Mouse (Mus musculus): ENCODE results near the gene Msx2.

Msx2 gene

DNA sequence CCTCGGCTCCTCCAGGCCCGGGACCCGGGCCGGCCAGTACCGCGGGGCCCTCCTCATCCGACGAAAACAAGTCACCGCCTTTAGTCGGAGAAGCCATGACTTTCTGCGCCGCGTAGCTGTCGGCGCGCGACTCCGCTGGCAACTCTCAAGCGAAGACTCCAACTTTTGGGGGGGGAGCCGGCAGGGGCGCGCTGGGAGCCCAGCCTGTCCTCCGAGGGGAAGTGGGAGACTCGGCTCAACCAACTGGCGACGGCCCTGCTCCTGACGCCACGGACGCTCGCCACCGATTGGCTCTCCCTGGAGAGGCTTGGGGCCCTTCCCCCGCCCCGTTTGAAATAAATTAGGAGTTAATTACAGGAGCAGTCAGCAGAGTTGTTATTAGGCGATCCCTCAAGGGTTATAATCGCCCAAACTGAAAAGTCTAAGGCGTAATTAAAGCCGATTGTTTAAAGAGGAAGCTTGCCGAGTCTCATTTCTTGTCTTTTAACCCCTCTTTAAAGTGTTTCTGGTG is at the start of gene Msx2:
Gene Msx2 (minus strand): TSS at position 461 of the 511 bp plus-strand sequence.
- peak; percentile 66 for DNase-seq

DNA sequence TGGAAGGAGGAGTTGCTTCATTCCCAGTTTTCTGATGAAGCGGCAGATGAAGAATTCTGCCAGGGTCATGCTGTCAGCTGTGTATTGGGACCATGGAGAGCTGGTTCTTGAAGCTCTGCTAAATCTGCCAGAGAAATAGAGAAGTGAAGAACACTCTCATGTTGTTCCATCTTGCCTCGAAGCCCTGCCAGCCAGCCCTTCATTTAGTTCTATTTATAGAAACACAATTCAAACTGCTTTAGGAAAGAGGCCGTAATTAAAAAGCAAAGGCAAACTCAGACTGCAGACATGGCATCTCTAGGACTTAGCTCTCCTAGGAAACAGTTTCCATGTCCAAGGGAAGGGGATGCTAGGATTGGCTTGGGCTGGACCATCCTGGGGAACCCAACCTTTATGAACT is 48.6 kb upstream of the Msx2 start:
- DNase-seq: no peak

DNA sequence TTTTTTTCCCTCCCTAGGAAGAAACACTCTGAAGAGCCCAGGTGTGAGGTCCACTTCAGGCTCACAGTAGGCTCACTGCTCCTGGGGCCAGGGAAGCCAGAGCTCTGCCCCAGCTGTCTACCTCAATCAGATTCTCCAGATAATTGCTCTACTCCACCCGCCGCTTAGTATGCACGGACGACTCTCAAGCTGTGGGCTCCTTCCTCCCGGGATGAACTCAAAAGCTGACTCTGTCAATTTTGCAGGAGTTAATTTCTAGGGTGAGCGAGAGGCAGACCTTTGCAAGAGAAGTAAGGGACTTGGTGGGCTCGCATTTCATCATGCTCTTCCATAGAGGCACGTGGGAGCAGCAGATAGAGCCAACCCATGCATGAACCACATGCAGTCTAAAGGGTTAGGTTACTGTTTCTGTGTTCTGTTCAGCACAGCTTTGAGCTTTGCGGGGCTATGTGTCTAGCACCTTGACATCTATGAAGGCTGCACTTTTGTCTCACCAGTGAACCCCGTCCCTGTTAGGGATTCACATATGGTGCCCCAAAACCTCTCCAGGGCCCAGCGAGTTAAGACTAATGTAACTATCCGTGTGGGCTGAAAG is 47.6 kb upstream of the Msx2 start:
- DNase-seq: no peak

DNA sequence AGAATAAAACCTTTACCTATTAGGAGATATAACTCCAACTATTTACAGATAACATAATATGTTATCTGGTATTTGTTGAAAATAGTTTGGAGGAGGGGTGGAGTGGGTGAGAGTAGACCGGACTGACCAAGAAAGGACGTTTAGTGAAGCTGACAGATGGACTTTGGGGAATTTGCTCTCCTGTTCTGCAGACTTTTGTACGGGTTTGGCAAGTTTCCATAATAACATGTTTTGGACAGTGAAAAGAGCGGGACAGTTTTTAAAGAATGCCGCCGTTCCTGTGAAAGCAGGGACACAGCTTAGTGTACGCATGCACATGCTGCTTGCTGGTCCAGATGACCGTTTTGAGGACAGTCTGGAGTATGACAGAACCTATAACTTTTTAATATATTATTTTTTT is 46.9 kb upstream of the Msx2 start:
- DNase-seq: no peak

DNA sequence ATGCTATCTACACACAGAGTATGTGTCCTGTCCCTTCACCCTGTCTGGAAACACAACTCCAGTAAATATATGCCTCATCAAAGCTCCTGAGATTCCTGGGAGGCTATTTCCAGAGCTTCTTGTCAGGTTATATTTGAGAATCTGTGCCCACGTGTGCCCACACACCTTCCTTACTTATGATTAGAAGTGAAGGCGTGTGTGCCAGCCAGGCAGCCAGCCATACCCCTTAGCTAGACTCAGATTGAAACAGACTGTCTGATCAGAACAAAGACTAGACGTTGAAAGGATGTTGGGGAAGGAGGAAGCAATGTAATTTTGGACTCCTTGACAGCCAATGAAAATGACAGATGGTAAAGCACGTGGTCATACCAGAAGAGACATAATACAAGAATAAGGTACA is 45.4 kb upstream of the Msx2 start:
- no peak for DNase-seq

DNA sequence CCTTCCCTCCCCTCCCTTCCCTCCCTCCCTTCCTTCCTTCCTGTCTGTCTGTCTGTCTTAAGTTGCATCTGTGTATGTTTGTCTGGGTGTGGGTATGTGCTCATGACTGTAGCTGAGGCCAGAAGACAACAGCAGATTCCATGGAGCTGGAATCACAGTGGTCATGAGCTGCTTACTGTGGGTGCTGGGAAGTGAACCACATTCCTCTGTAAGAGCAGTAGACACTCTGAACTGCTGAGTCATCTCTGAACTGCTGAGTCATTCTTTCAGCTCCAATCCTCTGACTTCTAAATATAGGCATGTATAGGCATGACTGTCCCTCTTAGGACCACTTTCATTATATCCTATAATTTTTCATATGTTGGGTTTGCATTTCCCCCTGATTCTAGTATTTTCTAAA is 41.7 kb upstream of the Msx2 start:
- no peak for DNase-seq

DNA sequence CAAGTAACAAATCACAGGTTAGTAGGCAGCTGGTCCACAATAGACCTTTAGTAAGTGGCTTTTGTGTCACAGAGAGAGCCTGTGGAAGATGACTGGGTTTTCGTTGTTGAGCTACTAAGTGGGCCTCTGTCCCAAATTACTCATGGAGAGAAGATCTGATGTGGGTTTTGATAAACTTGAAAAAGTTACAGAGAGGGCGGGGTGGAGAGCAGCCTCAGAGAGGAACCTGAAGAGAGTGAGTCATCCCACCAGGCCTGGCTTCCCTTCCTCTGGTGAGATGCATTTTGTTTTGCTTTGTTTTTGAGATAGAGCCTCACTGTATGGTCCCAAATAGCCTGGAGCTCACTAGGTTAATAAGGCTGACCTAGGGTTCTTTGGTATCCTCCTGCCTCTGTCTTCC is 38.5 kb upstream of the Msx2 start:
- no peak for DNase-seq

DNA sequence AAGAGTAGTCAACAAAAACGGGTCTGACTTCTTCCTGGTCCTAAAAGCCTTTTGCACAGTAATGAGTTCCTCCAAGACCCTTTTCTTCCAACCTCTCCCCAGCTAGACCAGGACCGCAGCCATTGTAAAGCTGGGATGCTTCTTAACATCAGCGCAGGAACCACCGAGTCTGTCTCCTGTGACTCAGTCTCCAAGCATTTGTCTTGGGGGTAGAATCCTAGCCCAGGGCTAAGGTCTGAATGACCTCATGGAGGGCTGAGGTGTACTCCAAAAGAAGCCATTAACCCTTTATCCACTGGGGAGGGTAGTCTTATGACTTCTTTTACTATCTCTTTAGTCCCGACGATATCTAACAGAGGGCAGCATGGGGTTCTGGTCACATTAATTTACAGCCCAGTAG is 29.5 kb upstream of the Msx2 start:
- DNase-seq: no peak

DNA sequence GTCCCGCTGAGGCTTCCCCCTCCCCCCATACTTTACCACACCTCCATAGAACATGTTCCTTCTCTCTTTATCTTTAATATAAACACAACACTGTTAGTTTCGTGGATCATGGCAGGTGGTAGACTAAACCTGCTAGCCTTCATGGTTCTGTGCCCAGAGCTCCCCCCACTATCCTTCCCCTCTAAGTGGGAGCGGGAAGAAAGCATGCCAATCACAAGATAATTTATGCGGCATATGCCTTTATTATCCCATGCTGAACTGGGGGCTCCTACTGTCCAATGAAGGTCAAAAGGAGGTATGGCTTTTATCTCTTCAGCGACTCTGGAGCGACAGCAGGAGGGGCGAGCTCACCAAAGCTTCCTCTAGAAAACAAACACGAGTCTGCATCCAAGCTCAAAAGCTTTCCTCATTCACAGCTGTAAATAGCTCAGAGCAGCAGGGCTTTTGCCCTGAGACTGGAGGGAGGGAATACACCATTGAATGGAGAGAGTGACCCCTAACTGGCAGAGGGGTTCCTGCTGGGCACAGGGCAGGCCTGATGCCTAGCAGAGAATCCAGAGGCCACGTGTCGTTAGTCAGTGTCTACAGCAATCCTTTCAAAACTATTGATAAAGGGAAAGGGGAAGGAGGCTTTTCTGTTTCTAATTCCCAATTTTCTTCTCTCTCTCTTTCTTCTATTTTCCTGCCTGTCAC is 28.8 kb upstream of the Msx2 start:
- no peak for DNase-seq

DNA sequence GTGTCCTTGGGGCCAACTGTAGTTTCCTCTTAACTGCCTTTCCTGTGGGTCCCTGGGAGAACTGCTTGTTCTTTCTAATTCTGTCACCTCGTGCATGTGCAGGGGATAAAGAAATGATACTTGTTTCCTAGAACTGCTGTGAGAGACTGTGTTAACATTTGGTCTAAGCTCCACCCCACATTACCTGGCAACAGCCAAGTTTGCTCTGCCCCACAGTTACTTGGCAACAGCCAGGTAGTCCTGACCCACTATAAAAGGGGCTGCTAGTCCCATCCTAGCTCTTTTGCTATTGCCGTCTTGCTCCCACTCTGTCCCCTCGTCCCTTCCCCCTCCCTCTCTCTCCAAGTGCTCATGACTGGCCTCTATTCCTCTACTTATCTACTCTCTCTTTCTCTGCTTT is 28.2 kb upstream of the Msx2 start:
- no peak for DNase-seq

DNA sequence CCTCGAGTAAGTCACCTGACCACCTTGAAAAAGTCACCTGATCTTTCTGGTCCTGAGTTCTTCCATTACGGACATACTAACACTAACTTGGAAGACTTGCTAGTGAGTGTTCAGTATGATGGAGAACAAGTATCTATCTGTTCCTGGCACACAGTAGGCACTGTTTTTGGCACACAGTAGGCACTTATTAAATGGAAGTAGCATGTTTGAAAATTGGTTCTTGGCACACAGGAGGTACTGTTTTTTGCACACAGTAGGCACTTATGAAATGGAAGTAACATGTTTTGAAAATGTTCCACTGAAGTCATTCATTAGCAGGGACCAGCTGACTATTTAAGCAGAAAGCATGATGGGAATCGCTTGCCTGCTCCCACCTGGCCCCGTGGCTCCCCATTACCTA is 13.6 kb upstream of the Msx2 start:
- no peak for DNase-seq

DNA sequence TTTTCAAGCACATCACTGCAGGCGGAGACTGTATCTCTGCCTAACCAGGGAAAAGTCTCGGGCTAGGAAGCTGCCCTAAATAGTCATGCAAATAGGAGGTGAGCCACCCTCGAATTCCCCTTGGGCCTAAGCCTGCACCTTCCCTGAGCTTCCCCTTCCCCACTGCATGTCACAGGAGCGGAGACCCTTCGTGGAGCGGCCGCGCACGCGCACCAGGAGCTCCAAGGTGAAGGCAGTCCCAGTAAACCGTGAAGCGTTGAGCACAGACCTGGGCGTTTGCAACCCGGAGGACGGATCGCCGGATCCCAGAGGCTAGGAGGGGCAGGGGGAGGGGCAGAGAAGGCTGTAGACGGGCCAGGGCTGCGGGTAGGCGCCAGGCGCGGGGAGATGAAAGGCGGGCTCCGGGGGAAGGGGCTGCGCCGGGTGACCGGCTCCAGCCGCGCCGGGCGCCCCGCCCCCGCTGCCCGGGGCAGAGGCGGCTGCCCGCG is 2.9 kb upstream of the Msx2 start:
- peak; percentile 16 for DNase-seq

DNA sequence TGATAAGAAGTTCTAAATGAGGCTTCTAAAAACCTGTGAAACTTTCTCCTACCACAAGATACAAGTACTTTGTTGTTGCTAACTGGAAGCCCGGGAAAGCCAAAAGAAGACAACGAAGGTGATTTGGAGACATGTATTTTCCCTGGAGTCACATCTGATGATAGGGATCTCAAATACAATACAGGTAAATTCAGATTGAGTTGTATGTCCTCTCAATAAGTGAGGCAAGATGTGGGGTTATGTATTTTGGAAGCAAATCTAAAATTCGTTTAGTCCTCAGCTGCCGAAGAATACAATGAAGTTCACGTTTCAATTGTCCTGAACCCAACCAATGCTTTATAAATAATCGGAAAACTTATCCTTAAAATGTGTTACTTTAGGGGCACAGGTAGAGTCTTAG is 1.6 kb upstream of the Msx2 start:
- DNase-seq: no peak

DNA sequence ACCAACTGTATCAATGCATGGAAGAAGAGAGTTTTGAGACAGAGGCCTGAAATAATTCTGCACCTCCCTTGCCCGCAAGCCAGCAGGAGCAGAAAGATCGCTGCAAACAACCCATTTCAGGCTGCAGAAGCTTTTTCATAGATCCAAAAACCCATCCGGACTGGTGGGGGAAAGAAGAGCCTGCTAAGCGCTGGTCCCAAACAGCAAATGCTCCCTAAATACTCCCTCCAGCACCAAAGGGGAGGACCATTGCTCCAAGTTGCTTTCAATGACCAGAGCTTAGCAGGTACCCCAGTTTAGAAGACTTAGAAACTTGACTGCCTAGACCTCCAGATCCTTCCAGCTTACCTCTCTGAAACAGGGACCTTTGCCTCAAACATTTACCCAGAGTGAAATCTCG is 1.1 kb upstream of the Msx2 start:
- no peak for DNase-seq

DNA sequence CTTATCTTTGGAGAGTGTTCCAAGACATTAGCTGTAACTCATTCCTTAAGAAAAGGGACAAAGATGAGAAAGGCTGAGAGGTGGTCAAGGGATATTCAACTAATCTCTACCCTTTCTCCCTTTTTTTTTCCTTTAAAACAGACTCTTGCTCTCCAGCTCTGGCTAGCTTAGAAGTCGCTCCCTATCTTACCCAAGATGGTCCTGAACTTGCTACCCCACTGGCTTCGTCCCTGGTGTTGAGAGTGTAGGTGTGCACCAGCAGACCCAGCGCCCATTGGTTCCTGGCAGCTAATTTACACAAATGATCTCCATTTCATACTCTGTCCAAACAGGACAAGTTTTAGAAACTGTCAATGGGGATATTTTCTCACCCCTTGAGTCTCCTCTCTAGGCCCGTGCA is 417 bp upstream of the Msx2 start:
- DNase-seq: no peak

DNA sequence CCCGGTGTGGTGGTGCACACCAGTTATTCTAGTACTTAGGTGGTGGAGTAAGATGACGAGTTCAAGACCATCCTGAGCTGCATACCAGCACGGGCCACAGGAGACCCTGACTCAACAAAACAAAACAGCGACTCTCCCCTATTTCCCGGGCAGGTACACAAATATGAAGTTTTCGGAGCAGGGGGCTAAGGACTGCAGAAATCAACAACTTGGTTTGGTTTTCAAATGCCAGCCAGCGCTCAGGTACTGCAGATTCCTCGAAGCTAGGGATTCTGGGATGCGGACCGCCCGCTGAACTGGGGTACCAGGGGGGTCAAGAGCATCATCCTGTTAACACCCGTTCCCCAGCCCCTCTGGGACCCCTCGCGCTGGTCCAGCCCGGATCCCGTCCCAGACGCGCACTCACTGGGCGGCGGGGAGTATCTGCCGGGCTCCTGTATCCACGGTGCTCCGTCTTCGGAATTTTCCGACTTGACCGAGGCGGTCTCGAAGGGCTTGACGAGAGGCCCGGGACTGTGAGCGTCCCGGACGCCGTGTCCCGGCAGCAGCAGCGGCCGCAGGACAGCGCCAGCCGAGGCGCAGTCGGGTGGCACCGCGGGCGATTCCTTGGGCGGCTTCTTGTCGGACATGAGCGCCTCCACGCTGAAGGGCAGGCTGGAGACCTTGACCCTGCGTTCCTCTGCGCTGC is 804 bp downstream of the Msx2 start:
- DNase-seq: no peak

DNA sequence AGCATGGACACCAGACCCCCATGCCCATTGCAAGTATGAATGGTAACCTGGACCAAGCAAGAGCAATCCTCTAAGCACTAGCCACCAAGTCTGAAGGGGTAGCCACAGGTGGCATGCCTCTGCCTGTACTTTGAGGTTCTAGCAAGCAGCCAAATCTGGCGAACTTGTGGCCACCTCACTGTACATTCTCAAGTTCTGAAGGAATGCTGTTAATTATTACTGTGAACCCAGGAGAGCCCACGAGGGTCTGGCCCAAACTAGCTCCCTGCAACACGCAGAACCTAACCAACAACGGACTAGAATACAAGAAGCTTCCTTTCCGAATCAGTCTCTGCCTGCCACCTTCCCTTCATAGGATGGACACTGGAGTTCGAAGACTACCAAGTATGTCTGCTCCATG is 1.5 kb downstream of the Msx2 start:
- DNase-seq: no peak

DNA sequence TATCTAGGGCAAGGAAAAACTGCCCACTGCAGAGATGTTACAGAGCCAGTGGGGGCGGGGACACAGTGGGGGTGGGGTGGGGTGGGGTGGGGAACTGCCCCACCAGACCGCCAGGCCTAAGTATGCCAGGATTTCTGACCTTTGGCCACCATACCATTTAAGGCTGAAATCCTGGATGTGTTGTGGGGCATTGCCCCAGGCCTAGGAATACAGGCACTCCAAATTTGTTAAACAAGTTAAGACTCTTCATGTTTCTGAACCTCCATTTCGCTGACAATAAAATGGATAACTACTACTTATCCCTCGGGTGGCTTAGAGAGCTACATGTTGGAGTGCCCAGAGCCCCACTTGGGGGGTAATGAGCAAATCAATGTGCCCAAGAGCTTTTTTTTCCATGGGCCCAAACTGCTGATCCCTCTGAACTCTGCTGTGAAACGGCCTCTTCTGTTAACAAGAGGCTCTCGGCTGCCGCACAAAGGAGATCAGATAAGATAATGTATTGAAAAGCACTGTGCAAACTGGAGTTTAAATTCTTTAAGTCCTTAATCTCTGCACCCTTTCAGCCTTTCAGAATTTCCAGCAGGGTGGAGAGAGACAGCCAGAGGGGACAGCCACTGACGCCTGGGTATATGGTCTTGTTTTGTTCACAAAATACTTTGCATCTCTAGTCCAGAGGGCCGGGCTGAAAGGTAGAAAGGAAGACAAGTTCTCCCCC is 2.3 kb downstream of the Msx2 start:
- no peak for DNase-seq

DNA sequence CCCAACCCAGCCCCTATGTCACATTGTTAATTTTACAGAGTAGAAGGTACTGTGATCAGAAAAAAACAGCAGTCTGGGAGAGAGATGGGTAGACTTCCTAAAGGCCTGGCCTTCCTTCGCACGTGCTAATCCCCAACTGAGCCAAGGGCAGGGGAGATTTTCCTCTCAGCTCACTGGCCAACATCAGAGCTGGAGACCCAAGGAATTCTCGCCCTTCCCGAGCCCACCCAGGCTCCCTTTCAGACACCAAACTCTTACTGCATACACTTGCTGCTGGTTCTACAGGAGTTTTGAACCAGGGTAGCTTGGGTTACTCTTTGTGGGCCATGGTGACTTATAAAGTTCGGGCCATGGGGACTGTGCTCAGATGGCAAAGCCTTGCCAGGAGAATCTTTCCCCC is 3.1 kb downstream of the Msx2 start:
- DNase-seq: no peak

DNA sequence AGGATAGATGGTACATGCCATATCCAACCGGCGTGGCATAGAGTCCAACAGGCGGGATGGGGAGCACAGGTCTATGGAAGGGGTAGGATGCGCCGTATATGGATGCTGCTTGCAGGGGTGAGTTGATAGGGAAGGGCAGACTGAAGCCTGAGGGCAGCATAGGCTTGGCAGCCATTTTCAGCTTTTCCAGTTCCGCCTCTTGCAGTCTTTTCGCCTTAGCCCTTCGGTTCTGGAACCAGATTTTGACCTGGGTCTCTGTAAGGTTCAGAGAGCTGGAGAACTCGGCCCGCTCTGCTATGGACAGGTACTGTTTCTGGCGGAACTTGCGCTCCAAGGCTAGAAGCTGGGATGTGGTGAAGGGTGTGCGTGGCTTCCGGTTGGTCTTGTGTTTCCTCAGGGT is 4.7 kb downstream of the Msx2 start:
- DNase-seq: no peak

DNA sequence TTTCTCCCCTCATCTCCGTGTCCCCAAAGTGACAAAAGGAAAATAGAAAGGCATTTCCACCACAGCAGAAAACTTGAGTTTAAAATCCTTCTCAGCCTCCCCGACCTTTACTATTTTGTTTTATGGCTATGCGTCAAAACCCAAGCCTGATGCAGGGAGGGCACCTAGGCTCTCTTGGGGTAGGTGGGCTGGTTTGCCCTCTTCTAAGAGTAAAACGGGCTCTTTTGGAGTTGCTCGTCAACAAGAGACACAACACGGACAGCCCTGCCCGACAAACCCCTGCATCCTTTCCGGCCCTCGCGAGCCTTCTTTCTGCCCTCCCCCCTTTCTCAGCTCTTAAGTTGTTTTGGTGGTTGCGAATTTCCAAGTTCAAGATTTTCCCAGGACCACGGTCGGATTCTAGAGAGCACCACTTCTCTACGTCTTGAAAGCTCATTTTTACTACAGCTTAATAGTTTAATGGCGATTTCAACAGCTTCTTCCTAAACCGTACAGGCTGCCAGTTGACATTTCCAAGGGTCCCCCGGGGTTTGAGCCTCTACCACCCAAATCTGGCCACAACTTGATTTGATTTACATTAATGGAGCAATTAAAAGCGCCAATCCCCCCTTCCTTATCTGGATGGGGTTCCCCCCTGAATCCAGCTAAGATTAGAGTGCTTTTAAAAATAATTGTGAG is 6.5 kb downstream of the Msx2 start:
- no peak for DNase-seq

DNA sequence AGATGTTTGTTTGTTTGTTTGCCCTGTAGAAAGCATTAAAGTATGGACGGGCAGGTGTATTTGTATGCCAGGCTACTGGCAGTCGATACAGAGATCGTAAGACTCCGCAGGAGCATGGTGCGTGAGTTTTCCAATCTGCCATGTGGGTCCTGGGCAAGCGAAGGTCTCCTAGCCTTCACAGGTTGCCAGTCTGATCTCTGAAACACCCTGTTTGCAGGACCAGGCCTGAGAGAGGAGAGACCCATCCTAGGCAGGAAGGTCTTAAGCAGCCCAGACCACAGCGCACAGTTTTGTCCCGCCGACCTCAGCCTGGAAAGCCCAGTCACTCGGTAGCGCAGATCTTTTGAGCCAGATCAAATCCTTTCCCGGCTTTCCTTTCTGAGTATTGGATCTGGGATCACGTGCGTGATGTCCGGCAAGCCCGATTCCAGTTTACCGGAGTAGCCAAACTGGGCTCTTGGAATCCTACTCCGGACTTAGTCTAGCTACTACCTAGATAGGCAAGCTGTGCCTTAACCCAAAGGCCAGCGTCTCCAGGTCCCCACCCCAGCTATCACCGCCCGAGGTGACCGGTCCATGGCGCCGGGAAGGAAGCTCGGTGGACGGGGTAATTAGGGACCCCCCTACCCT is 7.6 kb downstream of the Msx2 start:
- no peak for DNase-seq

Measured in lung, postnatal 10 days (tissue).